Mouse (Mus musculus) liver, postnatal 0 days (tissue): ENCODE results near the gene Unc45a.

Experiments used
- CTCF ChIP-seq: sonication (generic); IDR thresholded peaks from 2 replicates; pipeline ENCODE4 v1.5.1; 2016; ENCODE audit warnings: antibody characterized with exemption, low read depth
- EP300 ChIP-seq: IDR thresholded peaks from 2 replicates; pipeline ENCODE4 v1.6.1; 2016; ENCODE audit warnings: antibody characterized with exemption, low read depth, mild to moderate bottlenecking

DNA sequence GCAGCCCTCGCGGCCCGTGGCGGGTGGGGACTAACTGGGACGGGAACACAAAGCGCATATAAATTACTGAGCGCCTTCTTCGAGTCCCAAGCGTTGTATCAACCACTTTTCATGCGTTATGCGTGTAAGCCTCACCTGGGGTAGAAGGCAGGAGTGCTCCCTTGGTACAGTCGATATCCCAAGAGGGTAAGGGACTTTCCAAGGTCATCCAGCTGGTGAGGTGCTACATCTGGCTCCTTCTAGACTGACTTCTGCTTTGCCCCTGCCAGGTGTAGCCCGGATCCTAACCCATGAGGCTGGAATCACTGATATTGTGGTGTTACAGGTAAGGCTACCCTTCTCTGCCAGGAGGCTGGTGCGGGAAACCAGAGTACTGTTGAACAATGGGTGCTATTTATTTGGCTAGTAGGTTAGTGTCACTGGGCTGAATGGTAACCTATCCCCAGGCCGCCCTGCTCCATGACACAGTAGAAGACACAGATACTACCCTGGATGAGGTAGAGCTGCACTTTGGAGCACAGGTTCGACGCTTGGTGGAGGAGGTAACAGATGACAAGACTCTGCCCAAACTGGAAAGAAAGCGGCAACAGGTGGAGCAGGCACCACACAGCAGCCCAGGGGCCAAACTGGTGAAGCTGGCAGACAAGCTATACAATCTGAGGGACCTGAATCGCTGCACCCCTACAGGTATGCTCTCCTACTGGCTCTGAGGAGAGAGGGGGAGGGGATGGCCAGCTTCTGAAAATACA is 2.6 kb upstream of the Unc45a start:
- TF ChIP-seq CTCF (no peak), EP300 (no peak)
